Mouse (Mus musculus) hindbrain, embryonic 15.5 days (tissue): ENCODE measurements around the gene Gm14406. TPM values are rescaled to one million over a fixed set of nuclear protein-coding genes. Genes with fewer than 3 reads are reported as not detected.
"Not testable (repeated sequence)": the region's sequence is repeated elsewhere in the genome, so short reads cannot be mapped to it uniquely, and the experiment has no call there.

Experiments used
- ATAC-seq: fragments of 200-750 bp; cut with Nextera tagmentation; 2 replicates; pipeline ENCODE4 v1.8.0; 2017; ENCODE audit warnings: low read depth, moderate number of reproducible peaks, moderate TSS enrichment; ENCODE audit not compliant: low FRiP score
- H3K27ac ChIP-seq: fragments of 300-500 bp; sonication (generic); replicated peaks from 2 replicates; pipeline ENCODE4 v1.5.1; 2015; ENCODE audit warnings: mild to moderate bottlenecking, inconsistent platforms
- H3K27me3 ChIP-seq: fragments of 300-500 bp; sonication (generic); 2 replicates; pipeline ENCODE4 v1.6.1; 2015; ENCODE audit warnings: control low read depth, inconsistent platforms
- H3K36me3 ChIP-seq: fragments of 300-500 bp; sonication (generic); 2 replicates; pipeline ENCODE4 v1.6.1; 2015; ENCODE audit warnings: control low read depth, inconsistent platforms
- H3K4me1 ChIP-seq: fragments of 300-500 bp; sonication (generic); replicated peaks from 2 replicates; pipeline ENCODE4 v1.6.1; 2015; ENCODE audit warnings: control low read depth, inconsistent platforms
- H3K4me2 ChIP-seq: fragments of 300-500 bp; sonication (generic); 2 replicates; pipeline ENCODE4 v1.6.1; 2015; ENCODE audit warnings: moderate library complexity, mild to moderate bottlenecking, inconsistent platforms
- H3K4me3 ChIP-seq: fragments of 300-500 bp; sonication (generic); 2 replicates; pipeline ENCODE4 v1.5.1; 2015; ENCODE audit warnings: mild to moderate bottlenecking, inconsistent platforms
- H3K9ac ChIP-seq: fragments of 300-500 bp; sonication (generic); 2 replicates; pipeline ENCODE4 v1.6.1; 2015; ENCODE audit warnings: inconsistent platforms
- H3K9me3 ChIP-seq: fragments of 300-500 bp; sonication (generic); 2 replicates; pipeline ENCODE4 v1.6.1; 2016; ENCODE audit warnings: control low read depth, inconsistent platforms
- WGBS: fragments of 180-500 bp; shearing (Covaris S2); methylation state at CpG from one replicate; pipeline ENCODE4 v1.1.7; 2015; 5-methylcytosine and 5-hydroxymethylcytosine counted together
- polyA plus RNA-seq: library from polyadenylated mRNA; unstranded; fragments of >200 nt; fragmentation: Nextera tagmentation; extraction: Ambion mirVana; gene quantifications from 2 replicates; pipeline ENCODE4 v1.2.1, GENCODE M21; 2015

Gene Gm14406
- not detected in 2 replicates for polyA plus RNA-seq

- H3K9me3 ChIP-seq, H3K27ac ChIP-seq, H3K4me1 ChIP-seq, H3K9ac ChIP-seq, H3K4me3 ChIP-seq, H3K36me3 ChIP-seq, H3K4me2 ChIP-seq, ATAC-seq, H3K27me3 ChIP-seq: not testable (repeated sequence)
- WGBS = 87% methylated on average over 2 of the region's 2 CpGs
These were observed at the start of gene Gm14406 for GRCm38 (mm10) chr2:177577998-177578397. TSS of gene Gm14406 (minus strand) at chr2:177578210.

GRCm38 (mm10) chr2:177575141-177575540, 2.9 kb downstream of the Gm14406 start:
- H3K9ac ChIP-seq, ATAC-seq, H3K4me3 ChIP-seq, H3K4me2 ChIP-seq, H3K27me3 ChIP-seq, H3K27ac ChIP-seq, H3K36me3 ChIP-seq, H3K4me1 ChIP-seq, H3K9me3 ChIP-seq: not testable (repeated sequence)
- 82% methylated on average over 1 of the region's 2 CpGs for WGBS

GRCm38 (mm10) chr2:177559365-177559764, 18.6 kb downstream of the Gm14406 start:
- H3K27ac ChIP-seq, H3K4me3 ChIP-seq, ATAC-seq, H3K27me3 ChIP-seq, H3K9me3 ChIP-seq, H3K36me3 ChIP-seq, H3K4me2 ChIP-seq, H3K9ac ChIP-seq, H3K4me1 ChIP-seq: not testable (repeated sequence)
- WGBS = 84% methylated on average over 4 of the region's 4 CpGs

GRCm38 (mm10) chr2:177555261-177555660, 22.7 kb downstream of the Gm14406 start:
- H3K27me3 ChIP-seq, ATAC-seq, H3K36me3 ChIP-seq, H3K9ac ChIP-seq, H3K4me3 ChIP-seq, H3K9me3 ChIP-seq, H3K27ac ChIP-seq, H3K4me2 ChIP-seq, H3K4me1 ChIP-seq: not testable (repeated sequence)
- WGBS = 100% methylated on average over 1 of the region's 1 CpGs

- H3K9ac ChIP-seq, H3K27ac ChIP-seq, H3K4me1 ChIP-seq, H3K36me3 ChIP-seq, H3K9me3 ChIP-seq, ATAC-seq, H3K4me2 ChIP-seq, H3K4me3 ChIP-seq, H3K27me3 ChIP-seq: not testable (repeated sequence)
- WGBS = 85% methylated on average over 5 of the region's 5 CpGs
These were observed 40.3 kb downstream of the Gm14406 start for GRCm38 (mm10) chr2:177537717-177538116.

GRCm38 (mm10) chr2:177537141-177537540, 40.9 kb downstream of the Gm14406 start:
- ATAC-seq, H3K27ac ChIP-seq, H3K4me1 ChIP-seq, H3K9ac ChIP-seq, H3K9me3 ChIP-seq, H3K27me3 ChIP-seq, H3K4me2 ChIP-seq, H3K36me3 ChIP-seq, H3K4me3 ChIP-seq: not testable (repeated sequence)
- WGBS = 87% methylated on average over 2 of the region's 2 CpGs

GRCm38 (mm10) chr2:177535876-177536275, 42.1 kb downstream of the Gm14406 start:
- 80% methylated on average over 9 of the region's 9 CpGs for WGBS
- Histone ChIP-seq H3K9me3 (no peaks in the 10 kb centered on the region), H3K9ac (no peak overlapping the region), H3K4me3 (no peak overlapping the region), H3K4me1 (no peaks in the 10 kb centered on the region), H3K4me2 (no peak overlapping the region), H3K27ac (no peak overlapping the region), H3K36me3 (no peaks in the 10 kb centered on the region), H3K27me3 (no peaks in the 10 kb centered on the region)
- no peak for ATAC-seq

GRCm38 (mm10) chr2:177524171-177524570, 53.8 kb downstream of the Gm14406 start:
- not testable (repeated sequence) for ATAC-seq, H3K36me3 ChIP-seq, H3K4me3 ChIP-seq, H3K27ac ChIP-seq, H3K4me2 ChIP-seq, H3K9ac ChIP-seq, H3K27me3 ChIP-seq, H3K4me1 ChIP-seq, H3K9me3 ChIP-seq
- WGBS = 93% methylated on average over 16 of the region's 16 CpGs

- WGBS = 91% methylated on average over 6 of the region's 6 CpGs
- not testable (repeated sequence) for H3K4me2 ChIP-seq, H3K9me3 ChIP-seq, H3K9ac ChIP-seq, H3K27me3 ChIP-seq, H3K4me1 ChIP-seq, H3K36me3 ChIP-seq, H3K4me3 ChIP-seq, H3K27ac ChIP-seq, ATAC-seq
These were observed 54.3 kb downstream of the Gm14406 start for GRCm38 (mm10) chr2:177523674-177524073.

- Histone ChIP-seq H3K9ac (no peak overlapping the region), H3K27me3 (no peaks in the 10 kb centered on the region), H3K4me1 (no peaks in the 10 kb centered on the region), H3K36me3 (no peaks in the 10 kb centered on the region), H3K27ac (no peak overlapping the region), H3K4me3 (no peak overlapping the region), H3K9me3 (no peaks in the 10 kb centered on the region; the same call in none of the 2 replicates), H3K4me2 (no peak overlapping the region)
- no peak for ATAC-seq
- WGBS = 91% methylated on average over 20 of the region's 20 CpGs
These were observed 54.9 kb downstream of the Gm14406 start for GRCm38 (mm10) chr2:177523061-177523460.

- whole genome bisulfite sequencing = 86% methylated on average over 8 of the region's 8 CpGs
- Histone ChIP-seq H3K4me2 (no peak overlapping the region), H3K9me3 (no peaks in the 10 kb centered on the region; the same call in none of the 2 replicates), H3K4me1 (no peaks in the 10 kb centered on the region), H3K27ac (no peak overlapping the region), H3K27me3 (no peaks in the 10 kb centered on the region), H3K4me3 (no peak overlapping the region), H3K9ac (no peak overlapping the region), H3K36me3 (no peaks in the 10 kb centered on the region)
- no peak for ATAC-seq
These were observed 58.0 kb downstream of the Gm14406 start for GRCm38 (mm10) chr2:177520035-177520434.
